Mouse (Mus musculus): ENCODE measurements around the gene Rpl7a. TPM values are rescaled to one million over a fixed set of nuclear protein-coding genes. Genes with fewer than 3 reads are reported as not detected.
A peak's percentile ranks its signal among the peaks of the same experiment; 100 is the strongest.

Gene Rpl7a
- polyA plus RNA-seq, 1 experiment: 229 TPM

DNA sequence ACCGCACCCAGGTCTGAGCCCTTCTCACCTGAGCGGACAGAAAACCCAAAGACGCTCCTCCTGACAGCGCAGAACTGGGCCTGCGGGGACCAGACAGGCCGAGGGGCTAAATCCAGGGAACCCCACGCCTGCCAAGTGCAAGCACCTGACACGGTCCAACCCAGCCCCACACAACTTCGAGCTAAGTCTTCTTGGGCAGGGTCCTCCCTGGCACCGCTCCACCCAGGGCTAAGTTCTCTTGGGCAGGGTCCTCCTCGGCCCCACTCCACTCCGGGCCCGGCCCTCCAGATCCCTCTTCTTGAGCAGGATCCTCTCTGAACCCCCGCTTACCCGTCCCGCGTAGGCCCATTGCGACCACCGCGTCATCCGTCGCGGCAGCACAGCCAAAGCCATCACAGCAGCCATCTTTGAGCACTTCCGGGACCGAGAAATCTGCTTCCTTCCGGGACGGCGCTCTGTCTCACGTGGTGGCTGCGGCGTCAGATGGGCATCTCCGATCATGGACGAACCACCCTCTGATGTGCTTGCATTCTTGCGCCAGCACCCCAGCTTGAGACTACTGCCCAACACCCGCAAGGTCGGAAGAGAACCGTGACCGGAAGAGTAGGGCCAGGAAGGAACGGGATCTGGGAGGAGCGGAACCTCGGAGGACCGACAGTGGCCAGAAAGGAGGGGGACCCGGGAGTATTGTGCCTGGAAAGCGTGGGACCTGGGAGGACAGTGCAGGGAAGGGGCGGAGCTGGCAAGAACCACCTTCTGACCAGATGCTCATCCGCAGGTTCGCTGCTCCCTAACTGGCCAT lies 5.6 kb downstream of the Rpl7a start, which contains the start of the genes Surf2 and Surf1:
TSS of gene Surf2 (plus strand) at position 441 of the 802 bp plus-strand sequence.
TSS of gene Surf1 (minus strand) at position 604 of the 802 bp plus-strand sequence.
- Histone ChIP-seq H3K4me3 (ENCODE audit: control insufficient read depth, low read depth, low read length) (peak within 1 kb of the TSS; percentile 95), H3K27me3 (ENCODE audit: control insufficient read depth, insufficient read depth, low read length) (no peaks in the 10 kb centered on the region), H3K4me1 (ENCODE audit: control insufficient read depth, insufficient read depth, low read length) (peaks cover 14% of the 10 kb centered on the region), H3K27ac (ENCODE audit: control insufficient read depth, insufficient read depth, low read depth, low read length) (peak within 1 kb of the TSS; percentile 71), H3K36me3 (ENCODE audit: control insufficient read depth, insufficient read depth, low read length) (no peaks in the 10 kb centered on the region; the same call in none of the 2 replicates)
- TF ChIP-seq CTCF (IDR thresholded peaks at IDR 0.05; ENCODE audit: control insufficient read depth, insufficient read depth, insufficient replicate concordance, low read depth, low read length) (no peak), POLR2A (IDR thresholded peaks at IDR 0.05; ENCODE audit: control insufficient read depth, low read depth, low read length) (peak; percentile 85)

DNA sequence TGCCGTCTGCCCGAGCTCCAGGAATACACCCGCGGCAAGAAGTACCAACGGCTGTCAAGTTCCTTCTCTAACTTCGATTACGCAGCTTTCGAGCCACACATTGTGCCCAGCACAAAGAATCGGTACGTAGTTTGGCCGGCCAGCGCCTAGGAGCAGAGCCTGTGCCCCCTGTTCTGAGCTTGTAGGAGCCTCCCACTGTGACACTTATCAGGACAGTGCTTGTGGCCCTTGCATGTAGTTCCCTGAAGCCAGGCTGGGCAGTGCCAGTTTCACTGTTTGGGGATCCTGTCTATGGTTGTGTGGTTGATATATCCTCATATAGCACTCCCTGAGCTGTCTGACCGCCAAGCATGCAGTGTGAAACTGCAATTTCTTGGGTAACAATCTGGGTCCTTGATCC lies 6.2 kb downstream of the Rpl7a start:
- Histone ChIP-seq H3K27me3 (ENCODE audit: control insufficient read depth, insufficient read depth, low read length) (no peaks in the 10 kb centered on the region), H3K36me3 (ENCODE audit: control insufficient read depth, insufficient read depth, low read length) (no peaks in the 10 kb centered on the region; the same call in none of the 2 replicates), H3K4me1 (ENCODE audit: control insufficient read depth, insufficient read depth, low read length) (peaks cover 10% of the 10 kb centered on the region), H3K4me3 (ENCODE audit: control insufficient read depth, low read depth, low read length) (peak overlapping the region; percentile 95), H3K27ac (ENCODE audit: control insufficient read depth, insufficient read depth, low read depth, low read length) (peak overlapping the region; percentile 71)
- no peak for TF ChIP-seq CTCF (IDR thresholded peaks at IDR 0.05; ENCODE audit: control insufficient read depth, insufficient read depth, insufficient replicate concordance, low read depth, low read length)
- TF ChIP-seq POLR2A (IDR thresholded peaks at IDR 0.05; ENCODE audit: control insufficient read depth, low read depth, low read length): no peak

DNA sequence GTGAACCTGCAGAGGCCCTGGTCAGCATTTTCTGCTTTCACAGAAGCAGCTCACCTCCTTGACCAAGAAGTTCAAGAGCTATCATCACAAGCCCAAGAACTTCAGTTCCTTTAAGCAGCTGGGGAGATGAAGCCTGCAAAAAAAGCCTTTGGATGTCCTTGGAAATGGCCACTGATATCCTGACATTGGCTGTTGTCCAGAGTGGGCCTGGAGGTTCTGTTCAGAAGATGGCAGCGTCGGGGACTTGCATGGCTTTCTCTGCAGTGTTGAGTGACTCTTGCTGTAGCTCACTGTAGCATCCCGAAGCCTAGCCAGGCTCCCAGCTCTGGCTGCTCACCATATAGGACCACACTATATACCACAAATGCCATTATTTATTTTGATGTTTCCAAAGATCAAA lies 9.1 kb downstream of the Rpl7a start:
- peaks cover 10% of the 10 kb centered on the region for H3K4me1 ChIP-seq (ENCODE audit: control insufficient read depth, insufficient read depth, low read length)
- H3K4me3 ChIP-seq (ENCODE audit: control insufficient read depth, low read depth, low read length): no peak overlapping the region
- no peaks in the 10 kb centered on the region; the same call in none of the 2 replicates for H3K36me3 ChIP-seq (ENCODE audit: control insufficient read depth, insufficient read depth, low read length)
- H3K27ac ChIP-seq (ENCODE audit: control insufficient read depth, insufficient read depth, low read depth, low read length): no peak overlapping the region
- TF ChIP-seq POLR2A (IDR thresholded peaks at IDR 0.05; ENCODE audit: control insufficient read depth, low read depth, low read length) (no peak), CTCF (IDR thresholded peaks at IDR 0.05; ENCODE audit: control insufficient read depth, insufficient read depth, insufficient replicate concordance, low read depth, low read length) (no peak)
- H3K27me3 ChIP-seq (ENCODE audit: control insufficient read depth, insufficient read depth, low read length): no peaks in the 10 kb centered on the region

DNA sequence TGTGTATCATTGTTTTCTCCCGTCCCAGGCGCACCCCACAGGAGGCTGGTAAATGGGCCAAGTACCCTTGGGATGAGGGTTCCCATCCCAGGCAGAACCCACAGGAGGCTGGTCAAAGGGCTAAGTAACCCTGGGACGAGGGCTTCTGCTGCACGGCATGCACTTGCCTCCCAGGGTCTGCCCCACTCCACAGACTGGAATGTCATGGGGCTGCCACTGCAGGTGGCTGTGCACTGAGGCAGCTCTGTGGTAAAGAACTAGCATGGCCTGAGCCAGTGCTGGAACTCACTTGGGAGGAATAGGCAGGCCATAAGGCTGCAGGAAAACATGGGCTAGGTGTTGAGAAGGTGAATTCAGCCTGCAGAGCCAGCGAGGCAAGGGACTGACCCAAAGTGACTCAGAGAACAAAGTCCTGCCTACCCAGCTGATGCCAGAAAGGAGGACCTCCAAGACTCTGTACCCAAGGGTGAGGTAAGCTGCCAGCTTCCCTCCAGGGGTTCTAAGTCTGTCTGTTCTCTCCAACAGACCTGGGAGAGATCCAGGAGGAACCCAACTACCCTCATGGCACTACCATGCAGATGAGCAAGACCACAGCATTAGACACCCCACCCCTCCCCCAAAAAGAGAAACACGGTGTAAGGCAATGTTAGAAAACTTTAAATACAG lies 9.8 kb downstream of the Rpl7a start:
- Histone ChIP-seq H3K4me3 (ENCODE audit: control insufficient read depth, low read depth, low read length) (no peak overlapping the region), H3K36me3 (ENCODE audit: control insufficient read depth, insufficient read depth, low read length) (no peaks in the 10 kb centered on the region; the same call in none of the 2 replicates), H3K27ac (ENCODE audit: control insufficient read depth, insufficient read depth, low read depth, low read length) (no peak overlapping the region), H3K27me3 (ENCODE audit: control insufficient read depth, insufficient read depth, low read length) (no peaks in the 10 kb centered on the region), H3K4me1 (ENCODE audit: control insufficient read depth, insufficient read depth, low read length) (peaks cover 8% of the 10 kb centered on the region)
- TF ChIP-seq POLR2A (IDR thresholded peaks at IDR 0.05; ENCODE audit: control insufficient read depth, low read depth, low read length) (no peak), CTCF (IDR thresholded peaks at IDR 0.05; ENCODE audit: control insufficient read depth, insufficient read depth, insufficient replicate concordance, low read depth, low read length) (no peak)

DNA sequence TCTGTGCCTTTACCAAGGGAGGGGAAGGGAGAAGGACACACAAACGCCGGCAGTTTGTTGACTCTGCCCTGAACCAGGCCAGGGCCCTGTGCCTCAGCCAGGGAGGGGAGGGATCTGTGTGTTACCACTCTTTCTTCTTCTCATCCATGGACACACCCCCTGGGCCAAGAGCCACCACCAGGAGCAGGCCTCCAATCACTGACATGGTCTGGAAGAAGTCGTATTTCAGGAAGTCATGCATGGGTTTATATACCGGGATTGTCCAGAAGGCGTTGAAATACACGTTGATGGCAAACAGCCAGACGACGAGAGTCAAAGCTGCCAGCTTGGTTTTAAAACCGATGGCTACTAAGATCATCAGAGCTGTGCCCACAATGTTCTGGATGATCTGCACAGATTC lies 11.2 kb downstream of the Rpl7a start:
- Histone ChIP-seq H3K36me3 (ENCODE audit: control insufficient read depth, insufficient read depth, low read length) (peaks cover 2% of the 10 kb centered on the region), H3K27me3 (ENCODE audit: control insufficient read depth, insufficient read depth, low read length) (no peaks in the 10 kb centered on the region), H3K4me1 (ENCODE audit: control insufficient read depth, insufficient read depth, low read length) (peaks cover 3% of the 10 kb centered on the region), H3K27ac (ENCODE audit: control insufficient read depth, insufficient read depth, low read depth, low read length) (no peak overlapping the region), H3K4me3 (ENCODE audit: control insufficient read depth, low read depth, low read length) (no peak overlapping the region)
- TF ChIP-seq POLR2A (IDR thresholded peaks at IDR 0.05; ENCODE audit: control insufficient read depth, low read depth, low read length) (no peak), CTCF (IDR thresholded peaks at IDR 0.05; ENCODE audit: control insufficient read depth, insufficient read depth, insufficient replicate concordance, low read depth, low read length) (no peak)

DNA sequence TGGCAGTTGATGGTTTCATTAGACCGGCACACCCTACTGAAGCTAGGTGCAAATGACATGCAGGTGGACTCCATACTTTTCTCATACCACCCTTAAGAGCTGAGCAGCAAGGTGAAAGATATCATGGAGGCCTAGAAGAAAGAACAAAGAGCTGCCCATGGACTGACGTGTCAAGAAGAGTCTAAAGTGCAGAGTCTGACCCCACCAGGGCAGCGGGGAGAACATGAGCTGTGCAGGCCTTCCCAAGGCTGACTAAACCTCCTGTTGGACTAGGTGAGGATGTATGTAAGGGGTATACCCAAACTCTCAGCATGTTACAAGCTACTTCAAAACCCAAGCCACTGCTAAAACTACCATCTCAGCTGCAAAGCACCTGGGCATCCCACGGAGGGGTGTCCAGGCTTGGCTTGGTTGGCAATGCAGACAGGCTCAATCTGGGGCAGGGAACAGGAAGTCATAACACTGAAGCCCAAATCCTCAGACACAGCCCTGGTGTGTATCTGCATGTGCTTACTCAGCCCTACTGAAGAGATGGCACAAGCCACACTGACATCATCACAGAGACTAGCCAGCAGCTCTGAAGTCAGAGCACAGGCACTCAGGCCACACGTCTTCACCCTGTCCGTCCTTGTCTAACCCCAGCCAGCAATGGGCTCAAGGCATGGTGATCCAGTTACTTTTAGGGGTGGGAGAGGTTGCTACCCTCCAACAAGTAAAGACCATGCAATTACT lies 17.3 kb downstream of the Rpl7a start:
- Histone ChIP-seq H3K27ac (ENCODE audit: control insufficient read depth, insufficient read depth, low read depth, low read length) (no peak overlapping the region), H3K36me3 (ENCODE audit: control insufficient read depth, insufficient read depth, low read length) (peaks cover 2% of the 10 kb centered on the region; the same call in 1 of the 2 replicates), H3K27me3 (ENCODE audit: control insufficient read depth, insufficient read depth, low read length) (no peaks in the 10 kb centered on the region), H3K4me3 (ENCODE audit: control insufficient read depth, low read depth, low read length) (no peak overlapping the region), H3K4me1 (ENCODE audit: control insufficient read depth, insufficient read depth, low read length) (peaks cover 16% of the 10 kb centered on the region)
- TF ChIP-seq CTCF (IDR thresholded peaks at IDR 0.05; ENCODE audit: control insufficient read depth, insufficient read depth, insufficient replicate concordance, low read depth, low read length) (no peak), POLR2A (IDR thresholded peaks at IDR 0.05; ENCODE audit: control insufficient read depth, low read depth, low read length) (no peak)

Data from testis, adult 2 months (tissue).